Mouse (Mus musculus): ENCODE results near the gene Gna13. TPM values are rescaled to one million over a fixed set of nuclear protein-coding genes. Genes with fewer than 3 reads are reported as not detected.

Gna13 gene
- polyA plus RNA-seq, 1 experiment from 2014 or later: 16.6 TPM

DNA sequence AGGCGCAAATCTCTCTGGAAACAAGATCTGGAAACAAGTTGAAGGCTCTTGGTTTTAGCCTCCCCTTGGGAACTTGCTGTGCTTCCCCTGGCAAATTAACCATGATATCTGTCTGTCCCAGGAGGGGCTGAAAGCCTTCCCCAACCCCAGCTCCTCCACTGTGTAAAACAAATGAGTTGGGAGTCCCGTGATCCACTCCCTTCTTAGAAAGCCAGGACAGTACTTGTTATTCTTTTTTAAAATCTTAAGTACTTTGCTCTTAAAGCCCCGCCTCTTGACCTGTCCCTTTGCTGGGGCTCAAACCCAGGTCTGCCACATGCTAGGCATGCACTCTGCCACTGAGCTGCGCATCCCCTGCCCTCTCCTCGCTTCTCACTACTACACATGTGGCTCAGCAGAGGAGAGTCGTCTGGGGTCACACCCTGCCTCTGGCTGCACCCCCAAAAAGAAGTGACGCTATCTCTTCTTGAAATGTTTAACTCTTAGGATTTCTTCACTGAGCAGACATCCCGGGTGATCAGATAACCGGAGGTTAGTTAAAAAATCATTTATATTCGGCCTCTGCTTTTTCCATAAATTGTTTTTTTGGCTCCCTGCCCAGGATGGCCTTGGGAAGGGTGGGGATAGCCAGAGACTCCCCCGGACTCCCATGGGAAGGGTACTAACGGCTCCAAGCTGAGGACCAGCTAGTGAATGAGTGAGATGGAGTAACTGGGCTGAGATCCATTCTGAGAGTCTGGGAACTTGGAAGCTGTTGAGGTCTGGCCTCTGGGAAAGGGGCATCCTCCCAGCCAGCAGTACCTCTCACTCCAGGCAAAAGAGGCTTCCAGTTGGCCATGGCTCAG, 9.0 kb upstream of the Gna13 start:
- peaks cover 10% of the 10 kb centered on the region; the same call in 1 of the 2 replicates for H3K4me1 ChIP-seq (replicated peaks)

DNA sequence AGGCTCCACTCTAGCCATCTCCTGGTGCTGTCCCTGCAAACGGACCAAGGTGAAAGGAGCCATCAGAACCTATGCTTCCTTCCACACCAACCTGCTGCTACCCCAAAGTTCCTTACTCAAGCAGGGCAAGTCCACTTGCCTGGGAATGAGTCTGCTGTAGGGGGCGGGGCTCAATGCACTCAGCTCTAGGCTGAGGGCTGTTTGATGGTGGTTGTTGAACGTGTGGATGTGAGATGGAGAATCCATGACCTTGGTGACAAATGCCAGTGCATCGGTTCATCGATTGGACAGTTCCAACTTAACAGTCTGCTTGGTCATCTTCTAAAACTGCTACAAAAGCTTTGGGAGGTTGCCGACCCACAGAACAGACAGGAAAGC, 8.4 kb upstream of the Gna13 start:
- no peaks in the 10 kb centered on the region for H3K27me3 ChIP-seq
- H3K36me3 ChIP-seq: no peaks in the 10 kb centered on the region
- no peak overlapping the region for H3K27ac ChIP-seq (replicated peaks)
- no peak overlapping the region for H3K9ac ChIP-seq
- H3K4me3 ChIP-seq: no peak overlapping the region
- no peaks in the 10 kb centered on the region for H3K9me3 ChIP-seq
- H3K4me1 ChIP-seq (replicated peaks): peaks cover 13% of the 10 kb centered on the region
- H3K4me2 ChIP-seq: no peak overlapping the region
- WGBS: 81% methylated on average over 6 of the region's 6 CpGs
- no peak for ATAC-seq (ENCODE audit: low read depth)

More for the DNA sequence above, 9.0 kb upstream of the Gna13 start:
- Histone ChIP-seq H3K36me3 (no peaks in the 10 kb centered on the region), H3K9ac (no peak overlapping the region), H3K4me2 (no peak overlapping the region), H3K9me3 (no peaks in the 10 kb centered on the region), H3K4me3 (no peak overlapping the region), H3K27ac (replicated peaks) (no peak overlapping the region), H3K27me3 (no peaks in the 10 kb centered on the region)
- ATAC-seq (ENCODE audit: low read depth): no peak
- WGBS: 67% methylated on average over 12 of the region's 12 CpGs

GRCm38 (mm10) chr11:109355771-109356388, 6.8 kb upstream of the Gna13 start:
- Histone ChIP-seq H3K9ac (0 out of 2 replicates have a peak overlapping the region, but pooled peaks have one; percentile 17), H3K27me3 (peaks cover 12% of the 10 kb centered on the region), H3K27ac (replicated peaks) (no peak overlapping the region), H3K4me2 (no peak overlapping the region), H3K36me3 (no peaks in the 10 kb centered on the region), H3K9me3 (no peaks in the 10 kb centered on the region), H3K4me3 (no peak overlapping the region), H3K4me1 (replicated peaks) (peaks cover 25% of the 10 kb centered on the region)
- 66% methylated on average over 16 of the region's 16 CpGs for WGBS
- no peak for ATAC-seq (ENCODE audit: low read depth)

GRCm38 (mm10) chr11:109357171-109357570, 5.5 kb upstream of the Gna13 start:
- Histone ChIP-seq H3K4me1 (replicated peaks) (peaks cover 38% of the 10 kb centered on the region), H3K27me3 (peaks cover 16% of the 10 kb centered on the region), H3K4me2 (no peak overlapping the region), H3K9me3 (no peaks in the 10 kb centered on the region), H3K9ac (no peak overlapping the region), H3K4me3 (no peak overlapping the region), H3K36me3 (no peaks in the 10 kb centered on the region), H3K27ac (replicated peaks) (no peak overlapping the region)
- 91% methylated on average over 5 of the region's 5 CpGs for WGBS
- ATAC-seq (ENCODE audit: low read depth): no peak

DNA sequence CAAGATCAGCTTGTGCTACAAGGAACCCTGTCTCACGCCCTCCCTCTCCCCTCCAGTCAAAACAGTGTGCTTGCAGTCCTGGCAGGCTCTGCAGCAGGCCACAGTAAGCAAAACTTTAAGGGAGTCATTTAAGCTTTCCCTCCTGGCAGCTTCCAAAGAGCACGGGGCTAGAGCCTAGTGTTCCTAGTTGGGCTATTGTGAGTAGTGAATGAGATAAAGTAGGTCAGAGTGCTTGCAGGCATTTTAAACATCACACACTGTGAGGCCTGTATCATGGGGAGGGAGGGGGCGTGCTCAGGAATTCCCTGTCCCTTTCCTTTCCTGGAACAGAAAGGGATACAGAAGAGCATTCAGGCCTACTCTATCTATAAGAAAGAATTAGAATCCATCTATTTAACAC, 4.1 kb upstream of the Gna13 start:
- Histone ChIP-seq H3K4me3 (no peak overlapping the region), H3K36me3 (no peaks in the 10 kb centered on the region), H3K9me3 (no peaks in the 10 kb centered on the region), H3K4me1 (replicated peaks) (peaks cover 39% of the 10 kb centered on the region), H3K4me2 (no peak overlapping the region), H3K27ac (replicated peaks) (peak overlapping the region; percentile 54), H3K9ac (no peak overlapping the region), H3K27me3 (peaks cover 16% of the 10 kb centered on the region)
- no peak for ATAC-seq (ENCODE audit: low read depth)
- 14% methylated on average over 3 of the region's 3 CpGs for WGBS

DNA sequence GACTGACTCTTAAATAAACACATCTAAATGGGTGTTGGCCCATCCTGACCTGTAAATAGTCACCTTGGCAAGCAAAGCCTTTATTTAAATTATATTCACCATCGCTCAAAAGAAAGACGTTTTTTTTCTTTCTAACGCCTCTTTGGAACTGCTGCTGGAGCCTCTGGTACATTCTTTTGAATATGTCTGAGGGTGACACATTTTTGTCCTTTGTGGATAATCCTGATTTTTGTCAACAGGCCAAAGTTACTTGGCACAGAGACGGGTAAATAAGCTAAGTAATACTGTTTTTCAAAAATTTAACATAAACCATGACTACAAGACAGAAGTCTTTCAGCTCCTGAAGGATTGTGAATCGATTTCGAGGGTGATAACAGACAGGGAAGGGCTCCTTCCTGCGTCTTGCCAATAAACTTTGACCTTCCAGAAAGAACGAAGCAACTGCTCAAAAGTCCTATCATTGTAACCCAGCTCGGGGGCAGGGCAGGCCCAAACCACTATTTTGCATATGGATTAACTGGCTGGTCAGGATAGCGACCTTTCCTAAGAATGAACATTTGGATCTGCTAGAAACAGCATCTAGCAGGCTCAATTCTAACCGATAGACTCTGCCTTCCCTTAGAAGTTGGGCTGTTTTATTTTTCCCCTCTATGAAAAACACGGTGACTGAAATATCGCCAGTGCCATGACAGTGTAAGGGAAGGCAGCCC, 3.4 kb upstream of the Gna13 start:
- Histone ChIP-seq H3K9ac (no peak overlapping the region), H3K4me2 (no peak overlapping the region), H3K27me3 (peaks cover 16% of the 10 kb centered on the region), H3K27ac (replicated peaks) (no peak overlapping the region), H3K4me3 (no peak overlapping the region), H3K4me1 (replicated peaks) (peaks cover 42% of the 10 kb centered on the region), H3K36me3 (no peaks in the 10 kb centered on the region), H3K9me3 (no peaks in the 10 kb centered on the region)
- WGBS: 38% methylated on average over 13 of the region's 13 CpGs
- no peak for ATAC-seq (ENCODE audit: low read depth)

DNA sequence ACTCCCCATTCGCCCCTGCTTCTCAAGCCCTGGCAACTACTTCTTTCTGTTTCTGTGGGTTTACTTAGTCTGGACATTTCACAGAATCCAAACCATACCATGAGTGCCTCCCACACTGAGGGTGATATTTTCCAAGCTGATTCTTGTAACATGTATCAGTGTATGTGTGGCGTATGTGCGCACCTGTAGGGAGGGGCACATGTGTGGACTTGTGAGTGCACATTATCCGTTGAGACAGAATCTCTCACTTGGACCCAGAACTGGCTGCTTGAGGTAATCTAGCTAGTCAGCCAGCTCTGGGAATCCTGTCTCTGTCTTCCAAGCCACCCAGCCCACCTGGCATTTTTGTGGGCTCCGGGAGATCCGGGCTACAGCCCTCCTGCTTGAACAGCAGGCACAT, 2.5 kb upstream of the Gna13 start:
- Histone ChIP-seq H3K36me3 (no peaks in the 10 kb centered on the region), H3K4me2 (no peak overlapping the region), H3K9me3 (no peaks in the 10 kb centered on the region), H3K9ac (no peak overlapping the region), H3K27ac (replicated peaks) (no peak overlapping the region), H3K27me3 (peaks cover 16% of the 10 kb centered on the region), H3K4me1 (replicated peaks) (peaks cover 50% of the 10 kb centered on the region), H3K4me3 (no peak overlapping the region)
- 58% methylated on average over 6 of the region's 6 CpGs for WGBS
- ATAC-seq (ENCODE audit: low read depth): no peak

DNA sequence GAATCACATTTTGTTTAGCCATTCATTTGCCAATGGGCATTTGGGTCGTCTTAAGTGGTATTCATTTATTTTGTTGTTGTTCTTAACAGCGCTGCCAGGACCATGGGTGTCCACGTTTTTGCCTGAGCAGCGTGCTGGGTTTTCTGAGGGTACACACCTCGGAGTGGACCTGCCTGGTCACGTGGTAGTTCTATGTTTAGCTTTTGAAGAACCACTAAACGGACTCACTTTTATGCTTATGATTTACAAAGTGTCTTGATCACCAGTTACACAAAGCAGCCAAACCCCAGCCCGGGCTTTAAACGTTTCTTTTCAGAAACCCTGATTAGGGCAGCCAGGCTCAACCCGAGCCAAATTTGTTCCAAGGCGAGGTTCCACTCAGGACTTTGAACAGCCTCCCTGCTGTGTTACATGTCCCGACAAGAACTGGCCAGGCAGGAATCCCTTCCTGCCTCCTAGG, 2.0 kb upstream of the Gna13 start:
- Histone ChIP-seq H3K27me3 (peaks cover 16% of the 10 kb centered on the region), H3K9ac (no peak overlapping the region), H3K9me3 (no peaks in the 10 kb centered on the region), H3K4me1 (replicated peaks) (peaks cover 55% of the 10 kb centered on the region), H3K27ac (replicated peaks) (no peak overlapping the region), H3K4me3 (no peak overlapping the region), H3K36me3 (peaks cover 3% of the 10 kb centered on the region; the same call in 1 of the 2 replicates), H3K4me2 (no peak overlapping the region)
- WGBS: 37% methylated on average over 12 of the region's 12 CpGs
- no peak for ATAC-seq (ENCODE audit: low read depth)

GRCm38 (mm10) chr11:109361241-109361630, 1.4 kb upstream of the Gna13 start:
- no peak for ATAC-seq (ENCODE audit: low read depth)
- Histone ChIP-seq H3K27ac (replicated peaks) (no peak overlapping the region), H3K4me3 (peak overlapping the region; percentile 78; the same call in 1 of the 2 replicates), H3K27me3 (peaks cover 16% of the 10 kb centered on the region), H3K4me2 (peak overlapping the region; percentile 75), H3K9me3 (no peaks in the 10 kb centered on the region), H3K4me1 (replicated peaks) (peaks cover 61% of the 10 kb centered on the region), H3K9ac (no peak overlapping the region), H3K36me3 (peaks cover 9% of the 10 kb centered on the region)
- 72% methylated on average over 7 of the region's 7 CpGs for WGBS

DNA sequence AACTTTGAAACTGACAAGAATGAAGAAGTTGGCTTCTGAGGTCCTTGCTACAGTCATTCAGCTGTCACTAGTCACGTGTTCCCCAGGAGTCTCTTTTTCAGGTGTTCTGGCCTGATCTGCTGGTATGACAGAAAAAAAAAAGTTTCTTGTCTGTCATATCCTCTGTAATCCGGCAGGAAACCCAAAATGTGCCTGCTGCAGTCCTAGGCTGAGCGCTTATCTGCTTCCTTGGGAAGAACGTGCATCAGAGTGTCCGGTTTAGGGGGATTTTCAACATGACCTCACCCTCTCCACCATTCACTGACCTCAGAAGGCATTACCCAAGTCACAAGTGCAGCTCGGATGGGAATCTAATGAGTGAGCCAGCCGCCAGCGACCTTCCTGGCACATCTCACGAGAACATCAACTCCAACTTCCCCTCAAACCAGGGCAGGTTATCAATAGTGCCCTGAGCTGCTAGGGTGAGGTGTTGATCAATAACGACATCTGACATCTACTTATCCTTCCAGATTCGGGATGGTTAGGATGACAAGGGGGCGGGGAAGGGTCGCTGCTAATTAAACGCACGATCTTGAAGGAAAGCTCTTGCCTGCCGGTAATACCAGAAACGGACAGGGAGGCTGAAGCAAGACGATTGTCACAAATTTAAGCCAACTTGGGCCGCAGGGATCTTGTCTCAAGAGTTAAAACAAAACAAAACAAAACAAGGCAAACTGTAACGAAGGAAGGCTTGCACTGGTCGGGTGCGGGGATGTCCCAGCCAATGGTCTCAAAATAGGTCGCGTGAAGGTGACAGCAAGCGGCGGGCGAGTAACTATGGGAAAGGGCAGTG, 784 bp upstream of the Gna13 start:
- Histone ChIP-seq H3K9ac (peak overlapping the region; percentile 87), H3K27ac (replicated peaks) (peak overlapping the region; percentile 64), H3K4me1 (replicated peaks) (peaks cover 67% of the 10 kb centered on the region), H3K4me3 (peak overlapping the region; percentile 78), H3K9me3 (no peaks in the 10 kb centered on the region), H3K36me3 (peaks cover 14% of the 10 kb centered on the region), H3K4me2 (peak overlapping the region; percentile 75), H3K27me3 (peaks cover 16% of the 10 kb centered on the region)
- peak; percentile 26 for ATAC-seq (ENCODE audit: low read depth)
- 10% methylated on average over 27 of the region's 27 CpGs for WGBS

Measured in neural tube, embryonic 13.5 days (tissue).